Mouse (Mus musculus): ENCODE results near the gene Ensa. TPM values are rescaled to one million over a fixed set of nuclear protein-coding genes. Genes with fewer than 3 reads are reported as not detected.
"Not testable (repeated sequence)": the region's sequence is repeated elsewhere in the genome, so short reads cannot be mapped to it uniquely, and the experiment has no call there.

Gene Ensa
- polyA plus RNA-seq, 1 experiment, result 149 TPM

DNA sequence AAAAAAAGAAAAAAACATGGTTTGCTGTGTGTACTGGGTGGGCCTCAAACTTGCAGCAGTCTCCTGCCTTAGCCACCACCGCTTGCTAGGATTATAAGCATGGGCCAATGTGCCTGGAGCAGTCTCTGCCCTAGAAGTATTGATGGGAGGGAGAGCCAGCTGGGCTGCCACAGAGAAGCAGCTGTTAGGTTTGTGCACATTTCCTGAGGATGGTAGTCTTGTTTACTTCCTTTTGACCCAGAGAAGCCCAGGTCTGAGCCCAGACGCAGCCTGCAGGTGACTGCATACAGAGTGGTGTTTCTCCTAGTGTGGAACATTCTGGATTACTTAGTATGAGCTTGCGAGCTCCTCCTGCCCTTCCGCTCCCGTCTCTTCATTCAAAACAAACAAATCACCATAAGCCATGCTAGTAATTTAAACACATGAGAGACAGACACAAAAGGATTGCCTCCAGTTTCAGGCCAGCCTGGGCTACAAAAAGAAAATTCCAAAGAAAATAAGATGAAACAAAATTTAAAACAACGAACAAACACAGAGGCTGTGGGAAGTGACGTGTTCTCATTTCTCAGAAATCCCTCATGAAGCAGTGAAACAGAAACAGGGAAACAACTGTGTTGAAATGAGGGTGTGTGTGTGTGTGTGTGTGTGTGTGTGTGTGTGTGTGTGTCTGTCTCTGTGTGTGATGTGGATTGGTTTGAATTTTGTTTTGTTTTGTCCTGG, 44.0 kb downstream of the Ensa start:
- TF ChIP-seq CTCF (IDR thresholded peaks at IDR 0.05; ENCODE audit: extremely low read depth, insufficient read depth, low read length), result no peak
- no peak for TF ChIP-seq POLR2A (IDR thresholded peaks at IDR 0.05; ENCODE audit: extremely low read depth, insufficient read depth, low read length)
- Histone ChIP-seq H3K4me1 (ENCODE audit: control insufficient read depth, insufficient read depth, low read length) (peaks cover 6% of the 10 kb centered on the region), H3K27ac (ENCODE audit: insufficient read depth, low read length) (no peak overlapping the region), H3K4me3 (ENCODE audit: insufficient read depth, low read length) (no peak overlapping the region)

GRCm38 (mm10) chr3:95669309-95669665, 44.5 kb downstream of the Ensa start:
- Histone ChIP-seq H3K4me1 (ENCODE audit: control insufficient read depth, insufficient read depth, low read length) (peaks cover 3% of the 10 kb centered on the region; the same call in 1 of the 2 replicates), H3K4me3 (ENCODE audit: insufficient read depth, low read length) (no peak overlapping the region), H3K27ac (ENCODE audit: insufficient read depth, low read length) (no peak overlapping the region)
- no peak for TF ChIP-seq CTCF (IDR thresholded peaks at IDR 0.05; ENCODE audit: extremely low read depth, insufficient read depth, low read length)
- TF ChIP-seq POLR2A (IDR thresholded peaks at IDR 0.05; ENCODE audit: extremely low read depth, insufficient read depth, low read length), result no peak

DNA sequence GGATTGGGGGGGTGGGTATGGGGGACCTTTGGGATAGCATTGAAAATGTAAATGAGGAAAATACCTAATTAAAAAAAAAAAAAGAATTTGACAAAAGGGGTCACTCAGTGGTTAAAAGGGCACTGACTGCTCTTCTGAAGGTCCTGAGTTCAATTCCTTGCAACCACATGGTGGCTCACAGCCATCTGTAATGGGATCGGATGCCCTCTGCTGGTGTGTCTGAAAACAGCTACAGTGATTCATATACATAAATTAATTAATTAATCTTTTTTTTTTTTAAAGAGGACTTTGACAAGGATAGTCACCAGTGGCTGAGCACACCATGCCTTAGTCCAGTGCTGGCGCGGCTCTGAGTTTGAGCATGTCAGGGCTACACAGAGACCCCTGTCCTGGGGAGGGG, 45.6 kb downstream of the Ensa start:
- not testable (repeated sequence) for H3K4me3 ChIP-seq (ENCODE audit: insufficient read depth, low read length); H3K4me1 ChIP-seq (ENCODE audit: control insufficient read depth, insufficient read depth, low read length); H3K27ac ChIP-seq (ENCODE audit: insufficient read depth, low read length)
- TF ChIP-seq CTCF (IDR thresholded peaks at IDR 0.05; ENCODE audit: extremely low read depth, insufficient read depth, low read length), result 0 out of 2 replicates have a peak, but pooled peaks have one; percentile 4

DNA sequence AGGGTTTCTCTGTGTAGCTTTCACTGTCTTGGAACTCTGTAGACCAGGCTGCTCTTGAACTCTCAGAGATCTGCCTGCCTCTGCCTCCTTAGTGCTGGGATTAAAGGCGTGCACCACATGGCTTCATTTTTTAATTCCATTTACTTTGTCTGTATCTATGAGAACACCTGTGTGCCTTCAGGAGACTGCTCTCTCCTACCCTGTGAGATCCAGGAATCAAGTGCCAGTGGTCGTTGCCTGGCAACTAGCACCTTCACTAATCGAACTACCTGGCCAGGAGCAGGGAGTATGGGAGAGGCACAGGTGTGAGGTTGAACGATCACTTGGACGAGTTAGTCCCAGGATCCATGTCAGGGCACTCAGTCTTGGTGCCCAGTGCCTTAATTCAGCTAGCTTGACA, 46.4 kb downstream of the Ensa start:
- no peak overlapping the region for H3K27ac ChIP-seq (ENCODE audit: insufficient read depth, low read length)
- H3K4me1 ChIP-seq (ENCODE audit: control insufficient read depth, insufficient read depth, low read length), result peaks cover 3% of the 10 kb centered on the region; the same call in 1 of the 2 replicates
- no peak overlapping the region for H3K4me3 ChIP-seq (ENCODE audit: insufficient read depth, low read length)
- TF ChIP-seq POLR2A (IDR thresholded peaks at IDR 0.05; ENCODE audit: extremely low read depth, insufficient read depth, low read length), result no peak

DNA sequence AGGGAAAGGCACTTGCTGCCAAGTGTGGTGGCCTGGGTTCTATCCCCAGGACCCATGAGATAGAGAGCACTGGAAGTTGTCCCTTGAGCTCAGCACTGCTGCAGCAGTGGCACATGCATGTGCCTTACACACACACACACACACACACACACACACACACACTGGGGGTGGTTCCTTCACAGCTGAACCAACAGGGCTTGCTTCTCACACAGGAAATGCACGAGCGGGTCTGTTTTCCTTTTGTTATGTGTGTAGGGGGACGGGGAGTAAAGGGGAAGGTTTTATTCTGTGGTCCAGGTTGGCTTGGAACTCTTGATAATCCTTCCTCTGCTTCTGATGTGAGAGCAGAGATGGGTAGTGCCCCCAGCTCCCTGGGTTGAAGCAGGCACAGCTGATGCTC, 47.7 kb downstream of the Ensa start:
- TF ChIP-seq CTCF (IDR thresholded peaks at IDR 0.05; ENCODE audit: extremely low read depth, insufficient read depth, low read length), result no peak
- TF ChIP-seq POLR2A (IDR thresholded peaks at IDR 0.05; ENCODE audit: extremely low read depth, insufficient read depth, low read length), result no peak
- no peak overlapping the region for H3K27ac ChIP-seq (ENCODE audit: insufficient read depth, low read length)
- H3K4me1 ChIP-seq (ENCODE audit: control insufficient read depth, insufficient read depth, low read length), result peaks cover 3% of the 10 kb centered on the region; the same call in 1 of the 2 replicates
- no peak overlapping the region for H3K4me3 ChIP-seq (ENCODE audit: insufficient read depth, low read length)

DNA sequence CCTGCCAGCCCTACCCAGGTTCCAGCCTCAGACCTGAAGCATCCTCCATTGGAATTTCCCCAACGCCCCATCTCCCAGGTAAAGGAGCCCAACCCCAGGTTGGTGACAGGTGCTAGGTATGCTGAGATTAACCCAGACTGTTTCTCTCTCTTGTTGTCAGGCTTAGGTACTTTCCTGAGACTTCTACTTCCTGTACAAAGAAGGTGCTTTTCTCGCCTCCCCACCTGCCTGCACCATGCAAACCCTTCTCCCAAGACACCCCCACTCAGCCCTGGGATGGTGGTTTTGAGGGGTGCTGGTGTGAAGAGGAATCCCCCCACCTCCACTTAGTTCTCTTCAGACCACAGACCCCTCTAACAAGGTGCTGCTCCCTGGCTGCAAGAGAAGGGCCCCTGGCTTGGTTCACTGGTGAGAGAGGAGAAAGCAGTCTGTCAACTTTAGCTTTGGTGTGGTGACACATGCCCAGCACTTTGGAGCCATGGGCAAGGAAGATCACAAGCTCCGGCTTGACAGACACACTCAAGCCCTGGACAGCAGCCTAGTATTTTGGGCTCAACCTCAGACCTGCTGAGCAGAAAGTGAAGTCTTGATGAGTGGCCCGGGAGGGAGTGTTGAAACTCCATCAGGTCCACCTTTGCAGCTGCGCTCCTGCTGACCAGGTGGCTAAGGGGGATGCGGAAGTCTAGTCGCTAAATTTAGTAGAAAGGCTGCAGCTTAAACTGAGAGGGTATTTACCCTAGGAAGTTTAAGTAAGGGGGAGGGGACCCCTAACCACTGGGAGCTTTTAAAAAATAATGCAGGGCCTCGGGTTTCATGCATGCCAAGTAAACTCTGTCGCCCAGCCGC, 48.3 kb downstream of the Ensa start:
- Histone ChIP-seq H3K4me3 (ENCODE audit: insufficient read depth, low read length) (no peak overlapping the region), H3K4me1 (ENCODE audit: control insufficient read depth, insufficient read depth, low read length) (no peaks in the 10 kb centered on the region), H3K27ac (ENCODE audit: insufficient read depth, low read length) (peak overlapping the region; percentile 76; the same call in 1 of the 2 replicates)
- no peak for TF ChIP-seq POLR2A (IDR thresholded peaks at IDR 0.05; ENCODE audit: extremely low read depth, insufficient read depth, low read length)
- no peak for TF ChIP-seq CTCF (IDR thresholded peaks at IDR 0.05; ENCODE audit: extremely low read depth, insufficient read depth, low read length)

DNA sequence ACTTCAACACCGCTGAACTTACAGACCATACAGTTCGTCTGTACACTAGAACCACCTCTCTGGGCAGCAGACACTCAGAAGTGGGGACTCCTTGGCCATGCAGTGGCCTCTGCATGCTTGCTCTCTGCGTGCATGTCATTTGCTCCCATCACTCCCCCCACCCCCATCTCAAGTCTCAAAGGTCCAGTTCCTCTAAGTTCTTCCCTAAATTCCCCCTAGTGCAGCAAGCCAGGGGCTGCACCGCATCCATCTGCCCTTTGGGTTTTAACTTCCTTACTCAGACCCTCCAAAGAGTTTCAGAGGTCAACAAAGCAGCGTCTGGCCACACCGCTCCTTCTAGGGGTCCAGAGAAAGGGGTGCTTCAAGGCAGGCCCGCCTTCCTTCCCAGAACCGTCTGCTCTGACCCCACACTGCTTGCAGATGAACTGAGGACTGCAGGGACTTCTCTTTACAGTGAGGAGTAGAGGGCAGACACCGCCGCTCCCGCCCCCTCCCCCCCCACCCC, 49.0 kb downstream of the Ensa start:
- TF ChIP-seq CTCF (IDR thresholded peaks at IDR 0.05; ENCODE audit: extremely low read depth, insufficient read depth, low read length) (no peak), POLR2A (IDR thresholded peaks at IDR 0.05; ENCODE audit: extremely low read depth, insufficient read depth, low read length) (no peak)
- Histone ChIP-seq H3K27ac (ENCODE audit: insufficient read depth, low read length) (peak overlapping the region; percentile 76; the same call in 1 of the 2 replicates), H3K4me1 (ENCODE audit: control insufficient read depth, insufficient read depth, low read length) (no peaks in the 10 kb centered on the region), H3K4me3 (ENCODE audit: insufficient read depth, low read length) (no peak overlapping the region)

DNA sequence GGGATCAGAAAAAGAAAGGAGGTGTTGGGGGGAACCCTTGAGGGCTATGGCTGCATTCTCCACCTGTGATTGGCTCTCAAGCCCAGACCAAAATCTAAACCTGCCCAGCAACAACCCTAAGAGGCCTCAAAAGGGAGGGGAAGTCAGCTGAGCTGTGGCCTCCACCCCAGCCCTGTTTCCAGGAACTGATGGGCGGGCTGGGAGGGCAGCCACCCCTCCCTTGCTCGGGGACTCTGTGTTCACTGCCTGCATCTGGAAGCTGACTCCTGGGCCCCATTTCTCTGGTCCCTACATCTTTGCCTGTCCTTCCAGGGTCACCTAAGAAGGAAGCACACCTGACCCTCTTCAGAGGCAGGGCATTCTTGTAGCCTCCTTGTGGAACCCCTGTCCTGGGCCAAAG, 49.4 kb downstream of the Ensa start:
- Histone ChIP-seq H3K4me3 (ENCODE audit: insufficient read depth, low read length) (no peak overlapping the region), H3K4me1 (ENCODE audit: control insufficient read depth, insufficient read depth, low read length) (no peaks in the 10 kb centered on the region), H3K27ac (ENCODE audit: insufficient read depth, low read length) (peak overlapping the region; percentile 80; the same call in 1 of the 2 replicates)
- TF ChIP-seq CTCF (IDR thresholded peaks at IDR 0.05; ENCODE audit: extremely low read depth, insufficient read depth, low read length), result no peak
- no peak for TF ChIP-seq POLR2A (IDR thresholded peaks at IDR 0.05; ENCODE audit: extremely low read depth, insufficient read depth, low read length)

DNA sequence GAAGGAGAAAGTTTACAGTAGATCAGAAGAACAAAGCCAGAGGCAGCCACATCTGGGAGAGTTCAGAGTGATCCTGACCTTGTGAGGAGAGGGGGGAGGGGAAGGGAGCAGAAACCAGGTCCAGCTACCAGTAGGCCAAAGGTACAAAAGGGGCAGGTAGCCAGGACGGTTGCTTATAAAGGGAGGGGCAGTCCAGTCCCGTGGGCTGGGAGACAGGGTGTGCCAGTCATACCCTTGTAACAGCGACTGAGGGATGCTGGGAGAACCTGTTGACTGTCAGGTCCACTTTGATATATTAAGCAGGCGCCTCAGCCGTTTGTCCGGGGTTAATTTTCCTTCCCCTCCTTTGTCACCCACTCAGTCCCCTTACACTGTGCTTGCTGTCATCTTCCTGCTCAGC, 50.0 kb downstream of the Ensa start:
- peak overlapping the region; percentile 94 for H3K27ac ChIP-seq (ENCODE audit: insufficient read depth, low read length)
- no peaks in the 10 kb centered on the region for H3K4me1 ChIP-seq (ENCODE audit: control insufficient read depth, insufficient read depth, low read length)
- TF ChIP-seq POLR2A (IDR thresholded peaks at IDR 0.05; ENCODE audit: extremely low read depth, insufficient read depth, low read length) (no peak), CTCF (IDR thresholded peaks at IDR 0.05; ENCODE audit: extremely low read depth, insufficient read depth, low read length) (no peak)
- H3K4me3 ChIP-seq (ENCODE audit: insufficient read depth, low read length), result no peak overlapping the region
